Mouse (Mus musculus): ENCODE data around the gene Trip12.
A peak's percentile ranks its signal among the peaks of the same experiment; 100 is the strongest.

Gene Trip12

DNA sequence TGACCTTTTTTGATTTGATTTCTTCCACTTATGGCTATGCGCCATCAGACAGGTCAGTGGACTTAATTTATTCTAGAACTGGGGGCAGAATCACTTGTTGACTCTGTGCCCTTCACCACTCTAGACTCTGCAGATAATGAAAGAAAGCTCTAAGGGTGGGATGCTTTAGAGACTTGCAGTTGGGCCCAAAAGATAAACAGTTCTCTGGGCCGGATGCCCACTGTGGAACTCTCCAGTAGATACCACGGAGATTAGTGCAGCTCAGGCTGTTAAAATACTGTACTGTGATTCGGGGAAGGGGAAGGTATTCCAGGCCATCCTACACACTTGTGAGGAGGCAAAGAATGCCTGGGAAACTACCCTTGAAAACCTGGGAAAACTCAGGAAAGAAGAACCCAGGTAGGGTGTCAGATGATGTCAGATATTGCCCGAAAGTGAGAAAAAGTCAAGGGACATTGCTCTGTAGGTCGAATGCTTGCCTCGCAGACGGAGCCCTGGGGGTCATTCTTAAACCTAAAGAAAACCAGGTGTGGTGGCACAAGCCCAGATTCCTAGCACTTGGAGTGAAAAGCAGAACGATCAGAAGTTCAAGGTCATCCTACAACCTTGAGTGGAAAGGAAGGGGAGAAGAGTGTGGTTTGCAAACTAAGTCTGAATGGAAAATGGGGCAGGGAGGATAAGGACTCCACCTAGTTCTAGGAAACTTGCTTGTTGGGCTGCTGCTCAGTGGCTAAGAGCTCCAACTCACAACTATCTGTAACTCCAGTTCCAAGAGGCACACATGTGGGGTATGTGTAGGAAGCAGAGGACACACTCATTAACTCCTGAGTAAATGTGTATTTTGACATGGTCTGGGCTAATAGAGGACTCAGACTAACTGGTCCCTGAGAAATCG is 20.3 kb upstream of the Trip12 start:
- DNase-seq (ENCODE audit: low spot score): no peak

DNA sequence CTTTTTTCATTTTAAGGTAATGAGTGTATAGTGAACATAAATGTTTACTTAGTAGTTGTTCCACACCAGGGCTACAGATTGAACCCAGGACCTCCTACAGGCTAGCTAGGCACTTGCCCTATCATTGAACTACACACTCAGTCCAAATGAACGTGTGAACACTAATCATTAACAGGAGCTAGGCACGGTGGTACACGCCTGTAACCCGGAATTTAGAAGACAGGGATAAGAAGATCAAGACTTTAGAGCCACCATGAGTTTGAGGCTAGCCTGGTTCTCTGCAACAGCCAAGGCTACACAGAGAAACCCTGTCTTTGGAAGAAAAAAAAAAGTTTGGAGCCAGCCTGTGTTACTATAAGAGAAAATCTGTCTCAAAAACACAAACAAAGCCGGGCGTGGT is 19.3 kb upstream of the Trip12 start:
- DNase-seq (ENCODE audit: low spot score): no peak

DNA sequence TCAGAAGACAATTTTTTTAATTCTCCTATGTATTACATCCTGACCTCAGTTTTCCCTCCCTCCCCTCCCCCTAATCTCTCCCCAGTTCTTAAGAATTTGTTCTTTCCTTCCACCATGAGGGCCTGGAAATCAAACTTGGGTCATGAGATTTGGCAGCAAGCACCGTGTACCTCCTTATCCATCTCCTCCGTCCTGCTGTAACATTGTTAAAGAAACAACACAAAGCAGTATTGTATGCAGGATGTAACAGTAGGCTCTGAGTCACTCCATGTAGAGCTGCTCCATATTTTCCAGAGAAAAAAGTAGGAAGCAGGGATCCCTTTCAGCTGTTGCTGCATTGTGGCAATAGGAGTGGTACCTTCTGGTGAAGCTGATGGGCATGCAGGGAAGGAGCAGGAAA is 15.4 kb upstream of the Trip12 start:
- no peak for DNase-seq (ENCODE audit: low spot score)

DNA sequence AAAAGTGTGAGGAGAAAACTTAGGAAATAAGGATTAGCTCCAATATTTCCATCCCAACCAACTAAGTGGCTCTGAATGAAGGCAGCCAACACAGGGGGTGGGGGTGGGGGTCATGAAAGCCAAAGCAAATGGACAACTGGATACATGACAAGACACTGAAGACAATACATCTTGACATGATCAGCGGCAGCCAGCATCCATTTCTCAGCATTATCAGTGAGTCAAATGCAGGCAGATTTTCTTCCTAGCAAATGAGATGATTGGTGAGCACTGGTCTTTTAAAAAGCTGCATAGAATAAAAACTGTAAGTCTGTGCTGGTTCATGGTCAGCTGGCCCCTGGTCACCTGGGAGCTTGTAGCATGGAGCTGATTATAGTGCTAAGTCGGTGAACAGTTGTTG is 14.7 kb upstream of the Trip12 start:
- DNase-seq (ENCODE audit: low spot score): no peak

DNA sequence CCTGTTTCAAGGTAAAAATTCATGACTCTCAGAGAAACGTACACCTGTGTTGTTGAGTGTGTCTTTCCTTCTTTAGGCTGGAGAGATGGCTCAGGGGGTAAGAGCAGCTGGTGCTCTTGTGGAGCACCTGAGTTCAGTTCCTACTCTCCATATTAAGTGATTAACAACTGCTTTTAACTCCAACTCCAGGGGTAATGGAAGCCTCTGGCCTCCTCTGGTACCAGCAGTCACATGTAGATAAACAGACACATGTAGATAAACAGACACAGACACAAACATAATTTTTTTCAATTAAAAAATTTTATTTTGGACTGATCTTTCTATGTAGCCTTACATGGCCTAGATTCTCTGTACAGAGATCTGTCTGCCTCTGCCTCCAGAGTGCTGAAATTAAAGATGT is 13.4 kb upstream of the Trip12 start:
- no peak for DNase-seq (ENCODE audit: low spot score)

DNA sequence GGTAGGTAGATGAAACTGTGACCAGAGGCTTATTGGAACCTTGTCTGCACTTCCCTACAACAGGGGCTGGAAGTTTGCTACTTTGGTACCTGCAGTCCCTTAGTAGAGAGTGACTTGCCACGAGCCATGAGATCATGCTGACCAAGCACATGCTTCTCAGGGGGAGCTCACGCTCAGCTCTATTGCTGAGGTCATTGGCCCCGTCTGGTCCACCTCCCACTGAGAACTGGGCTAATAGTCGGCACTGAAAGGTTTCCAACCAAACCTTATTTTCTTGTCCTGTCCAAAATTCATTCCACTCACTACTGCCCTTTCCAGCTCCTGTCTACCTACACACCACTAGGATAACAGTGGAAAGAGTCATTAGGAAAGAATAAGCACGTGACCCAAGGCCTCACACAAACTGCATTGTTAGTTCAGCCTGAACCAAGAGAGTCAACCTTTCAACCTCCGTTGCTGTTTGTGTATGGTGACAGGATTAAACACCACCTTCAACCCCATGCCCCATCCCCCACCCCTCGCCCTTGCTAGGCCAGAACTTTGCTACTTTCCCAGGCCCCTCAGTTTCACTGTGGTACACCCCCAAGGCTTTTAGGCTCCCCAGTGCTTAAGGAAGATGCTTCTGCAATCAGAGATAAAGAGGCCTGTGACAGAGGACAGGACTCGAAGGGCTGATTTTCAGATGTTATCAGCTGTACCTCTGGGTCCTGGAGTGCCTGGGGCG is 11.4 kb upstream of the Trip12 start:
- DNase-seq (ENCODE audit: low spot score): peak; percentile 51

DNA sequence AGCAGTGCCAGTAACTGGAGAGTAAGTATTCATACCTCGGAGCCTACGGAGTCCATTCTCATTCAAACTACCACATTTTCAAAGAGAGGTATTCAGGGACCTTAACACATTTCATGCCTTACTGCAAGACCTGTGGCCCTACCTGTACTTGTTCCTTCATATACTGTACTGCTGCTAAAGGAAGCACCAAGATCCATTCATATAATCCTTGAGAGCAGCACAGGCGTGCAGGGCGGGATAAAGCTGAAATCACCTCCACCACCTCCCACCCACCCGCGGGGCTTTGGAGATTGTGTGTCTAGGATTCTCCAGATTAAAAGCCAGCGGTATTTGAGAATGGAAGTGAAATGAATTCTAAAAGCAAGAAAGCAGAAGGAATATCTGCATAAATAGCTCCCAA is 10.2 kb upstream of the Trip12 start:
- no peak for DNase-seq (ENCODE audit: low spot score)

DNA sequence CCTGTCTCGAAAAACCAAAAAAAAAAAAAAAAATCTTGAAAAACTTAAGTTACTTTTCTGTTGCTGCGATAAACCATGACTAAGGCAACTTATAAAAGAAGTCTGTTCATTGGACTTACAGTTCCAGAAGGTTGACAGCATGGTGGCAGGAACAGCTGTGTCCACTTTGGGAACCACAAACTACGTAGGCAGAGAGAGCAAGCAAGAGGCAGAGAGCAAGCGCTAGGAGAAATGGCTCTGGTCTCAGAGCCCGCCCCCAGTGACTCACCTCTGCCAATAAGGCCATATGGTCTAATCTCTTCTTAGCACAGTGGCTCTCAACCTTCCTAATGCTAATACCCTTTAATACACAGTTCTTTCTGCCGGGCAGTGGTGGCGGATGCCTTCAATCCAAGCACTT is 9.5 kb upstream of the Trip12 start:
- DNase-seq (ENCODE audit: low spot score): no peak

DNA sequence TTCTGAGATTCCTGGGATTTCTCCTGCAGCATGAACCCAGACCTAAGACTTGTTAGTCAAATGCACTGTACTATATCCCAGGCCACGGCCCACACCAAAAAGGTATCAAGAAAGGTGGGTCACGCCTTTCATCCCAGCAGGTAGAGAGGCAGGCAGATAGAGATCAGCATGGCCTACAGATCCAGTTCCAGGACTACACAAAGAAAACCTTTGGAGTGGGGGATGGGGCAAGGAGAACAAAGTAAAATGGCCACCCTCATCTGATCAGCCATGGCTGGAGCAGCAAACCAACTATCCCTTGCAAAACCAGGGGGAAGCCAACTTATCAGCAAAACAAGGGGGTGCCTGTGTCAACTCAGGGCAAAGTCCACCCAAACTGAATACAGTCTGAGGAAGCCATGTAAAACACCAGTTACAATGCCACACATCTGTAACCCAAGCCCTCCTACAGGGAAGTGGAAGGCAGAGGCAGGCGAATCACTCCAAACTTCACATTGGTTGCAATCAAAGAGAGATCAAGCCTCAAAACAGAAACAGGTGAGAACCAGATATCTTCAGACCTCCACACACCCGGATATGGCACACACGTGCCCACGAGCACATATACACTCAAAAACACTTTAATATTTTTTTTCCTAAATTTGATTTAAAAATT is 8.6 kb upstream of the Trip12 start:
- no peak for DNase-seq (ENCODE audit: low spot score)

DNA sequence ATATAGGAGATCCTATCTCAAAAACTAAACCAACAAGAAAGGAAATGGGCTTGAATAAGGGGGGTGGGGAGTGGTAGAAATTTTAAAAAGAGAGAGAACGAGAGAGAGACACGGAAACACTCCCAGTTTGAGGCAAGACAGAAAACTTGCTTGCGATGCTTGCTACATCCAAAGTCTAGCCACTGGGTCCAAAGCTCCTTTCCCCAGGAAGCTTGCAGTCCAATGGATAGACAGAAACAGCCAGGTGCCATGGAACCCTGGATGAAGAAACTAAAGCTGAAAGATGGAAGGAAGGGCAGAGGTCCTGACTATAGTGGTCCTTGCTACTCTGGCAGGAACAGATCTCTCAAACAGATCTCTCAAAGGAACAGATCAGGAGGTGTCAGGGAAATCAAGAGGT is 8.0 kb upstream of the Trip12 start:
- DNase-seq (ENCODE audit: low spot score): no peak

DNA sequence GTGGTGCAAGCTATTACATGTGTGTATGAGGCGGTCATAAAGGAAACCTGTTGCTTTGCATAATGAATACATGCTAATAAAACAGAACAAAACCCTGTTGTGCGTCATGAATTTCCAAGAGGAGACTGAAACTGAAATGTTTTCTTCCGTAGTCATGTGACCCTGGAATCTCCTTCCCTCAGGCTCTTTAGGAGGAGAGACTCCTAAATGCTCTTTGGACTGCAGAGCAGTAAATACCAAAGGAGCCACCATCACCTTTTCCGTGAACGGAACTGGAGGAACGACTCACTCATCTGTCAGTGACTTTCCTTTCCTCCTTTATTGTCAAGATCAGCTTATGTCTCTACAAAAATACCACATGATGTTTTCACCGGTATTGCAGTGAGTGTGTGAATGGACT is 7.4 kb upstream of the Trip12 start:
- DNase-seq (ENCODE audit: low spot score): no peak

DNA sequence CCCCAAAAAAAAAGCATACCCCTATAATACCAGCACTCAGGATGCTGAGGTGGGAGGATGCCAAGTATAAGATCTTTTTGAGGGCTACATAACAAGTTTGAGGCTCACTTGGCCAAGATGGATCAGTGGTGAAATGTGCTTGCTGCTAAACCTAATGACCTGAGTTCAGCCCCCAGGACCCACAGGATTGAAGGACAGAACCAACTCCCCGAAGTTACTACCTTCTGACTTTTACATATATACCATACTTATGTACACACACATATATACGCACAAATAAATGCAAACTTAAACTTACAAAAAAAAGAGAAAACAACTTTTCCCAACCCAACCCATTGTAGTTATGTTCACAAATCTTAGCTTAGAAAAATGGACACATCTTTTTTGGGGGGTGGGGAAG is 3.0 kb upstream of the Trip12 start:
- no peak for DNase-seq (ENCODE audit: low spot score)

DNA sequence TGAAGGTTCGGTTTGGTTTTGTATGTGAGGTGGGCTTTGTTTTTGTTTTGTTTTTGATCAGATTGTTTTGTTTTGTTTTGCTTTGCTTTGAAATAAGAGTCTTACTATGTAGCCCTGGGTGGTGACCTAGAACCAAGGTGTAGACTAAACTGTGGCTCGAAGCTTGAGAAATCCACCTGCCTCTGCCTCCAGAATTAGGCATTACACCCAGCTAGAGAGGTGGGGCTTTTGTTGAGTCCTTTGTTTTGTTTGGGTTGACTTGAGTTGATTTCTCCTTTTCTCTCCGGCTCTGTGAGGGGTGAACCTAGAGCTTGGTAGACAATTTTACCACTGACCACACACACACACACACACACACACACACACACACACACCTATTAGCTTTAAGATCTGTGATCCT is 745 bp upstream of the Trip12 start:
- DNase-seq (ENCODE audit: low spot score): no peak

DNA sequence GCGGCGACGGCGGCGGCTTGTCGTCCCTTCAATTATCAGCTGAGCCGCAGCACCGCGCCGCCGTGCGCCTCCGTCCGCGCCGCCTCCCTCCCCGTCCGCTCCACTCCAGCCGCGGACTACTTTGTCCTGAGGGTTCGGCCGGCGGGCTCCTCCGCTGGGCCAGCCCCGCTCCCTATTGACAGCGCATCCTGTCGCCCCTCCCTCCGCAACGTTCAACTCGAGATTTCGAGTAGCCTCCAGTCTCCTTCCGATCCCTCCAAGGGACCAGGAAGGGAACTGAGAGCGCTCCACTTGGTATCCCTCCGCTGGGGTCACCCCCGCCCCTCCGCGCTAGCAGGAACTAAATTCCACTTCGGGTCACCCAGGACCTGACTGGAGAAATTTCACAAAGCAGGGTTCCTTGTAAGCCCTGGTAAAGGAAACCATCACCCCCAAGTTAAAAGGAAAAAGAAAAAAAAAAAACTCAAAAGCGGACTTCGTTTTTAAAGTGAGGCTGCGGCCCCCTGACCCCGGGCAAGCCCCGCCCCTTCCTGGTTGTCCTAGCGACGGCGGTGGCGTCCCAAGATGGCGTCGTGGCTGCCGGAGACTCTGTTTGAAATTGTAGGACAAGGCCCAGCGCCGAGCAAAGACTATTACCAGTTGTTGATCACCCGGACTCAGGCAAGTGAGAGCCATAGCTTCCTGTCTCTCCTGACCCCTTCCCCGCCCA is 853 bp downstream of the Trip12 start, which contains the start of gene Fbxo36:
TSS of gene Fbxo36 (plus strand) at position 533 of the 709 bp plus-strand sequence.
- peak; percentile 96 for DNase-seq (ENCODE audit: low spot score)

DNA sequence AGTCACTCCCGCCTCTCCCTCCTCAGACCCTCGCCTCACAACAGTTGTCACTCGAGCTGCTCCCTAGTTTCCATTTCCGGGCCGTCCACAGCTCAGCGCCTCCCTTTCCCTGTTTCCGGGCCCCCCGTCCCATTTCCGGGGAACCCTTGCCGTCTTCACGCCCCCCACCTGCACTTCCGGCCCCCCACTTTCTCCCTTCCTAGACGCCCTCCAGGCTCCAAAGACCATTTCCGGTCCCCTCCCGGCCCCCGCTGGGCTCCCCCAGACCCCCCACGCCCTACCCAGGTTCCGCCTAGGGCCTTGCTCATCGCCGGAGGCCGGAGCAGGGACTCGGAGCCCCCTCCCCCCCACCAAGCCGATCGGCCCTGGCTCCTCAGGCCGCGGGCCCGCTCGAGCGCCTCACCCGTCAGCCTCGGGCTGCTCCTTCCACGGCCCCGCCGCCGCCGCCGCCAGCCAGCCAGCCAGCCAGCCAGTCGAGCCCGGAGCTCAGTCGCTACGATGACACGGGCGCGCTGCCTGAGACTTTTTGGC is 1.6 kb downstream of the Trip12 start:
- DNase-seq (ENCODE audit: low spot score): peak; percentile 69

DNA sequence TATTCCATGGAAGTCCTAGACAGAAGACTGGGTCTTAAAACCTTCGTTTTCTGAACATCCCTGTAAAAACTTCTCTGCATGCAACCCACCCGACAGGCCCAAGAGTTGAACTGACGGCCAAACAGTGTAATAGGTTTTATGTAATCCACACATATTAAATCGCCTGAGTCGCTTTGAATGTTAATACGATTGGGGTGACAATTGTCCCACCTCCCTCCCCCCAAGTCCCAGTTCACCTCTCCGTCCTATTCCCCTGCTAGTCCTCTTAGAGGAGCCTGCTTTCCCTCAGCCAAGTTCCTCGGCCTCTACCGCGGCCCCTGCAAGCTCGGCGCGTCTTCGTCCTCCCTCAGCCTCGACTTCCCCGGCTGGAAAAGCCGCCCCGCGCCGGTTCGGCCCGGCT is 2.2 kb downstream of the Trip12 start:
- DNase-seq (ENCODE audit: low spot score): peak; percentile 12

DNA sequence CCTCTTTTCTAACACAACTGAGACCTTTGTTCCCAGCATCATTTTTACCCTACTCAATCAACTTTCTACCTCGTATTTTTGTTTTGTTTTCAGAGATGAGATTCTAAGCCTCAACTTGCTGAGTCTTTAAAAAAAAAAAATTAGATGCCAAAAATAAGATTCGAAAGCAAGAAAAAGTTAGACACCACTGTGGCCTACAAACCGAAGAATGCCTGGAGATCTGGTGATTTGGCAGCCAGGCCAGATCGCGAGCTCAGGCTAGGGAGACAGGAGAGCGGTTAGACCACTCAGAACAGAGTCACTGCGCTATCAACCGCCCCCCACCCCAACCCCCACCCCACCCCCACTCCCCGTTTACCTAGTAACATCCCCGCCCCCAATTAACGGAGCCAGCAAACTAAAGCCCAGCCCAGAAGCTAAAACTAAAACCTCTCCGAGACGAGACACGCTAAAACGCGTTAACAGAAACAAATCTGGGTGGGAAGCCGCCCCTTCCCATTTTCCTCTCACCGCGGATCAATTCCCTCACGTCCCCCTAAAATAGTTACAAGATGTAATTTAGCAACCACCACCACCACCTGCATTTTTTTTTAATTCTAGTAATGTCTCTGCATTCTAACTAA is 2.7 kb downstream of the Trip12 start:
- no peak for DNase-seq (ENCODE audit: low spot score)

DNA sequence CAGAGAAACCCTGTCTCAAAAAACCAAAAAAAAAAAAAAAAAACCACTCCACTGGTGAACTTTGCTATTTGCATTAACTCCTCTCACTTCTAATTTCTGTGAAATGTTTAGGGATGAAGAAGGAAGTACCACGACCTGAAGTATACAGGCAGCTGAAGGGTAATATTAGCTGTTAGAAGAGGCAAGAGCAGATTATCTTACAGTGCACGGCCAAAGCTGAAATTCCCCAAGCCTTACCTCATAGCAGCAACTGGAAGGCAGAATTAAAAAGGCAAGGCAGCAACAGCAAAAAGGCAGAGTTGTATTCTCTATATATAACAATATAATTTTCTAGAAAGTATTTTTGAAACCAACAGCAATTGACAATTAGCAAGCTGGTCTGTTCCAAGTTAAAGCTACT is 15.2 kb downstream of the Trip12 start:
- no peak for DNase-seq (ENCODE audit: low spot score)

DNA sequence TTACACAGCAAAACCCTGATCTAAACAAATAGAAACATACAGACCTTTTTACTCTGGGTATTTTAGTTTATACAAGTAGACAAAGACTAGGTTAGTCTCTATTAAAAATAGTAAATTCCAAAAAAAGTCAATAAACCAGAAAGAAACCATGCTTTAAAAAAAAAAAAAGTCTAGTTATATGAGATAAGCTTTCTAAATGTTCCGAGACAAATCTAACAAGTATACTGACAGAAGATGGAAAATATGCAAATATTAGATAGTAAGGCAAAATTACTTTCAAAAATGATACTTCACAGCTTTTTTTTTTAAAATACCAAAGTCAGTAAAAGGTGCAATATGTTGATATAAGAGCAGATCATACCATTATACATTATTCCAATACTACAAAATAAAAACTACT is 22.7 kb downstream of the Trip12 start:
- no peak for DNase-seq (ENCODE audit: low spot score)

DNA sequence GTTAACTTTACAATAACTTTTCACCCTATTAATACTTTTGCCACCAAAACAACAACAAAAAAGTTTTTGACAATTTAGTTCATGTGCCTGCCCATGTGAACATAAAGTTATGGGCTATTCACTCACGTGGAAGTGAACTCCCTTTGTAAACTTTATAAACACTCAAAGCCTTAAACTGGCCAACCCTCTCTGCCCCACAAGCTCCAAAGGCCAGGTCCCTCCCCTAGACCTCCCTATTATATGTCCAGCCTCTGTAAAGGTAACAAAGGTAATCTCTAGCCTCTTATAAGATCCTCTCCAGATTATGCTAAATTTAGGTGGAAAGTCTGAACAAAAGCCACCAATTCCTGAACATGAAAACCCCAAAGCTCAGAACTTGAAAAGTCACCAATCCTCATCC is 36.5 kb downstream of the Trip12 start:
- no peak for DNase-seq (ENCODE audit: low spot score)

DNA sequence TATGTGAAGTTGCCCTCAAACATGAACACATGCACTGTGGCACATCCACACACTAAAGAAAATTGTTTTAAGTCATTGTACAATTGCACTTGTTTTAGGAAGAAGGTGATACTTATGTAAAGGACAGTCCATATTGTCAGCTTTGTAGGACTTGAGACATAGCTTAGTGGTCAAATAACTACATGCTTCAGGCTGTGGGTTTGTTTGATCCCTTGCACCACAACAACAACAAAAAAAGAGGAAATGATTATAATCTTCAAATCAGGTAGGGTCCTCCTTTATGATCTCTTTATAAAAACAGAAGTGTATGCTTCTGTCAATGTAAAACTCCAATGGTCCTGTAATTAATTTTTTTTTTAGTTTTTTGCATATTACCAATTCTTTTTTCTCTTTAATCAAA is 41.1 kb downstream of the Trip12 start:
- DNase-seq (ENCODE audit: low spot score): no peak

DNA sequence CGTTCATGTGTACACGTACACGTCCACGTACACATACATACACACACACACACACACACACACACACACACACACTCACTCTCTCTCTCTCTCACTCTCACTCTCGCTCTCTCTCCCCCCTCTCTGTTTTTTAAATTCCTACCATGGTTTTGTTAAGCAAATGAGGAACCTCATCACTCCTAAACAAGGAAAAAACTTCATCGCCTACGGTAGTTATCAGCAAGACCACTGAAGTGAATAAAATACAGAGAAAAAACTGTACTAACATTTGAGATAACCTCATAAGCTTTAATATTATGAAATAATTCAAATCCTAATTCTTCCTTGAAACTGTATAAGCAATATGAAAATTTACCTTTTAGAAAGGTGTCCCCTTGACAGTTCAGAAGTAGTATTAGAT is 45.0 kb downstream of the Trip12 start:
- DNase-seq (ENCODE audit: low spot score): no peak
